Mouse (Mus musculus): Measurements from ENCODE around the gene Vasn. TPM values are rescaled to one million over a fixed set of nuclear protein-coding genes. Genes with fewer than 3 reads are reported as not detected.

Vasn gene
- 14.1 and 15.1 TPM in 2 replicates for polyA plus RNA-seq (2015; fragmentation: Nextera tagmentation; extraction: Ambion mirVana)

DNA sequence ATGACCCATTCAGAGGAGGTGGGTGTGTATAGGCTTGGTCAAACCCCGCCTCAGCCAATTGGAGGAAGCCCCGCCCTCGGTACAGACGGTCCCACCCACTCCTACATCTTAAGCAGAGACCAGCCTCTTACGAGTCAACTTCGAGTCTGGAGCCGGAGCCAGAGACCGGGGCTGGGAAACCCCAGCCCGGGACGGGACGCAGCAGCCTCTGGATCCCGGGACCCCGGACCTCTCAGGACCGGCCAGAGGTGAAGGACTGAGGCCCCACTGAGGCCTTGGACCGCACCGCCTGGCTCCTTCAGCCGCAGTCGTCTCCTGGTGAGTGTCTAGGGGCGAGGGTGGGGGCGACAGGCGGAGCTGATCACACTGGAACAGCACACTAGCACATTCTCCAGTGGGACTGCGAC, at the start of gene Vasn, which contains the start of gene Dnaja3:
Gene Vasn (plus strand): TSS at position 111 of the 407 bp plus-strand sequence.
Gene Dnaja3 (plus strand): TSS at position 159 of the 407 bp plus-strand sequence.
- H3K4me2 ChIP-seq (replicated peaks): peak within 1 kb of the TSS; percentile 86
- peaks cover 42% of the 10 kb centered on the region for H3K4me1 ChIP-seq (replicated peaks)
- ATAC-seq: peak; percentile 91
- H3K27ac ChIP-seq: peak within 1 kb of the TSS; percentile 87
- H3K36me3 ChIP-seq: no peaks in the 10 kb centered on the region
- no peaks in the 10 kb centered on the region for H3K27me3 ChIP-seq (replicated peaks)
- under 1% methylated on average over 21 of the region's 22 CpGs for WGBS
- no peaks in the 10 kb centered on the region for H3K9me3 ChIP-seq
- H3K4me3 ChIP-seq (replicated peaks): peak within 1 kb of the TSS; percentile 65
- peak within 1 kb of the TSS; percentile 75 for H3K9ac ChIP-seq

DNA sequence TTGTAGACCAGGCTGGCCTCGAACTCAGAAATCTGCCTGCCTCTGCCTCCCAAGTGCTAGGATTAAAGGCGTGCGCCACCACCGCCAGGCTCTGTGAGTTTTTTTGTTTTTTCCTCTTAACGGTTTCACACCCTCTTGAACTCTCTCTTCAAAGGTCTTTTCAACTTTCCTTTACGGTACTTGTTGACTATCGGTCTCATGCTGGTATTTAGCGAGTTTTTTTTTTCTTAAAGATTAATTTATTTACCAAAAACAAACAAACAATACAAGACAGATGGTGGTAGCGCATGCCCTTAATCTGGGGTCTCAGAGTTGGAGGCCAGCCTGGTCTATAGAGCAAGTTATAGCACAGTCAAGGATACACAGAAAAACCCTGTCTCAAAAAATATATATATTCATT, 49.5 kb upstream of the Vasn start:
- H3K27ac ChIP-seq: no peak overlapping the region
- ATAC-seq: no peak
- H3K4me2 ChIP-seq (replicated peaks): no peak overlapping the region
- no peak overlapping the region for H3K9ac ChIP-seq
- H3K36me3 ChIP-seq: peaks cover 9% of the 10 kb centered on the region; the same call in 1 of the 2 replicates
- peaks cover 30% of the 10 kb centered on the region for H3K4me1 ChIP-seq (replicated peaks)
- H3K9me3 ChIP-seq: no peaks in the 10 kb centered on the region
- no peak overlapping the region for H3K4me3 ChIP-seq (replicated peaks)
- 94% methylated on average over 9 of the region's 9 CpGs for WGBS
- no peaks in the 10 kb centered on the region for H3K27me3 ChIP-seq (replicated peaks)

DNA sequence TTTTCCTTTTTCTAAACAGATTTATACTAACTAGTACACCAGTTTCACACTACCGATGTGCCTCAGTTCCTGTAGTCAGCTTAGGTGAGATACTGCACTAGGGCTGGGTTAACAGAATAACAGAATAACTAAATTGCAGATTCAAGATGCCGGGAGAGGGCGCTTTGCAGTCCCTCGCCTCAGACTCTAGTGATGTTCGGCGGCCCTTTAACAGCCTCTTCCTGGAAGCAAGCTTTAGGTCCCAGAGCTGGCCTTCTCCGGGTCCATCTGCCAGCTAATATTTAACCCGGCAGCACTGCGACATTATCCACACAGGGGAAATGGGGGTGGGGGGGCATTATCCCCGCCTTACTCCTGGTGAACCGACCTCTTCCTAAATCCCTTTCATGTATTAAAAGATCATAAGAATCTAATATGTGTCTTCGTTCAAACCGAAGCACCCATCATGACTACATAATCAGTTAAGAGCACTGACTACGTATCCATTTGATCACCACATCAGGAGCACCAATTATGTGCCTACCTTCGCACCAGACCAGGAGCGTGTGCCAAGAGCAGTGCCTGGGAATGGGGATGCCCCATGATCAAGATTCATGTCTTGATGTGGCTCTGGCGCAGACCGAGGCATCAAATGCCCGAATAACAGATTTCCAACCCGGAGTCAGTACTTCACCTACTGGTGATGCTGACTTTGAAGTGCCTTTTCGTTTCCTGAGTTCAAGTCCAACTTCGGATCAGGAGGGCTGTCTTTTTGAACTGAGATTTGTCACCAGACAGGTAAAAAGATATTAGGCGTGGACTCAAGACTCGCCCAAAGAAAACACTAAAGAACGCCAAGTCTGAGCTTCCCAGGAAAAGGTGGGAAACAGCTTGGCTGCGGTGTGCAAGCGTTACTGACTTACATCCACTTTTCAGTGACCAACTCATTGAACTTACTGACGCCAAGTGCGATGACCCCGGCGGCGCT, 46.5 kb upstream of the Vasn start:
- H3K4me3 ChIP-seq (replicated peaks): peak overlapping the region; percentile 87
- peak overlapping the region; percentile 91 for H3K4me2 ChIP-seq (replicated peaks)
- peaks cover 38% of the 10 kb centered on the region for H3K4me1 ChIP-seq (replicated peaks)
- no peaks in the 10 kb centered on the region for H3K9me3 ChIP-seq
- peak overlapping the region; percentile 90 for H3K9ac ChIP-seq
- H3K36me3 ChIP-seq: peaks cover 9% of the 10 kb centered on the region; the same call in 1 of the 2 replicates
- no peaks in the 10 kb centered on the region for H3K27me3 ChIP-seq (replicated peaks)
- H3K27ac ChIP-seq: peak overlapping the region; percentile 94
- no peak for ATAC-seq
- 10% methylated on average over 32 of the region's 32 CpGs for WGBS

DNA sequence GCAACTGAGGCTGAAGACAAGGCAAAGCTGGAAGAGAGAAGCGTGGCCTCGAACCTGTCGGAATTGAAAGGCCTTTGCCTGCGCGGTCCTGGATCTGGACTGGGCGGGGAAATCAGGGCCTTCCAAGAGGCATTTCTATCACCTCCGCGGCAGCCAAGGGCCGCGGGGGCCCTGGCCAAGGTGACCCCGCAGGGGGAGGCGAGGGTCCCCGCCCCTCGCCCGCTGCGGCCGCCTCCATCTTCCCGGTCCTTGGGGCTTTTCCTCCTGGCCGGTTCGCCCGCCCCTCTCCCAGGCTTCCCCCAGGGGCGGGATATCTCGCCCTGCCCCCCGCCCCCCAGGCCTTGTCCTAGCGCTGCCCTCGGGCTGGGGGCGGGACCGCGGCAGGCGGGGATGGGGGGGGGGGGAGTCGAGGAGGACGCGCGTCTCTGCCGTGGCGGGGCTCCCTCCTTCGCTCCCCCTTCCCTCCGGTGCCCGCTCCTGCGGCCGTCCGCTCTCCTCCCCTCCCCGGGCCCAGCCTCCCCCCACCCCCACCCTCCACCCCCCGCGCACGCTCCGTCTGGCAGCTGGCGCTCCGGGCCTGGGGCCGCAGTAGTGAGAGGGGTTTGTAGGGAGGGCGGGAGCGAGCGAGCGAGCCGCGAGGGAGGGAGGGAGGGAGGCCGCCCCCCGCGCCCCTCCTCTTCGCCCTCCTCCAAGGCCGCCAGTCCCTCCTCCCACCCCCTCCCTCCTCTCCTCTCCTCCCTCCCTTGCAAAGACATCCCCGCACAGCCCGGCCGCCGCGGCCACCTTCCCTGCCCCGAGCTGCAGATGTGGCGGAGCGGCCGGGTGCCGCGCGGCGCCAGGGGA, 45.5 kb upstream of the Vasn start, which contains the start of gene Glis2:
Gene Glis2 (plus strand): TSS at position 743 of the 843 bp plus-strand sequence.
- Histone ChIP-seq H3K27ac (peak within 1 kb of the TSS; percentile 94), H3K9ac (peak within 1 kb of the TSS; percentile 90), H3K36me3 (peaks cover 9% of the 10 kb centered on the region; the same call in 1 of the 2 replicates), H3K9me3 (no peaks in the 10 kb centered on the region), H3K4me1 (replicated peaks) (peaks cover 48% of the 10 kb centered on the region), H3K27me3 (replicated peaks) (no peaks in the 10 kb centered on the region), H3K4me3 (replicated peaks) (peak within 1 kb of the TSS; percentile 87), H3K4me2 (replicated peaks) (peak within 1 kb of the TSS; percentile 91)
- peak; percentile 85 for ATAC-seq
- under 1% methylated on average over 37 of the region's 74 CpGs for WGBS

DNA sequence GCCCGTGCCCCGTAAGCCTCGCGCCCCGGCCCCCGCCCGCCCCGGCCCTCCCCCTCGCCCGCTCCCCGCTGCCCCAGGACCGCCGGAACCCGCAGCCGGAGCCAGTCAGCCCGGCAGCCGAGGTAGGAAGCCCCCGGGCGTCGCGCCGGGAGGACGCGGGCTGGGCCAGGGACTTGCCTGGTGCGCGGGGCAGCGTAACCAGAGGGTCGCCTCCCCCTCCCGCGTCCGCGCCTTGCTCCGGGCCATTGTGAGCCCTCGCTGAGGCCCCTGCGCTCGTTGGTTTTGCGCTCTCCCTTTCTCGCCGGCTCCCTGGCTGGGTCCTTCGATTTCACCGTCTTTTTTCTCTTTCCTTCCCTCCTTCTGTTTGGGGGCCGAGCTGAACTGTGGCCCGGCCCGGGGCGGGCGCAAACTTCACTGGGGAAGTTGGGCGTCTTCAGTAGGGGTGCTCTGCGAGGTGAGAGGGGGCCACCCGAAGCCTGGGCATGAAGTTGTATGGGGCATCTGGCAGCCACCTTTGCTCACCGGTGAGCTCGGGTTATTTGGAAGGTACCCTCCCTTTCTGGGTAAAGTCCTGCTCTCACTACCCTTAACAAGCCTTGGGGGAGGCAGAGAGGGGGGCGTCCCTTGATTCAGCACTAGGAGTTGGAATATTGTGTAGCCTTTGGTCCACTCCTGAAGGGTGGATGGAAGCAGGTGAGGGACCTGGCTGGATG, 44.8 kb upstream of the Vasn start:
- Histone ChIP-seq H3K4me2 (replicated peaks) (peak overlapping the region; percentile 91), H3K9me3 (no peaks in the 10 kb centered on the region), H3K4me3 (replicated peaks) (peak overlapping the region; percentile 87), H3K36me3 (peaks cover 7% of the 10 kb centered on the region; the same call in 1 of the 2 replicates), H3K27ac (peak overlapping the region; percentile 94), H3K9ac (peak overlapping the region; percentile 90), H3K4me1 (replicated peaks) (peaks cover 55% of the 10 kb centered on the region), H3K27me3 (replicated peaks) (no peaks in the 10 kb centered on the region)
- WGBS: under 1% methylated on average over 43 of the region's 52 CpGs
- ATAC-seq: peak; percentile 13

DNA sequence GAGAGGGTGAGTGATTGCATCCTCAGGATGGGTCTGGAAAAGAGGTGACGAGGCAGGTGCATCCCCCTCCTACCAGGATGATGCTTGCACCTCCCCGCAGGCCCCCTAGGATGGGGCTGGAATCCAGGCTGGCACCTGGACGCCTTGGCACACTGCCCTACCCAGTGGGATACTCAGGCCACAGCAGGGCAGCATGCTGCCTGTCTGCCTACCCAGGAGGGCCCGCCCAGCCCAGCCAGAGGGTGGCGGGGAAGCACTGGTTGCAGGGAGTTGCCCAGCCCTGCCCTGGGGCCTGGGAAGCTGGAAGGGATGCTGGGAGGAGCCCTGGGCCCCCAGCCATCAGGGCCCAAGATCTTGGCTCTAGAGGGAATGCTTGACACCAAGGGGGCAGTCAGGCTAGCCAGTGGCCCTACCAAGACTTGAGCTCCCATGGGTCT, 44.2 kb upstream of the Vasn start:
- Histone ChIP-seq H3K9me3 (no peaks in the 10 kb centered on the region), H3K4me1 (replicated peaks) (peaks cover 61% of the 10 kb centered on the region), H3K27ac (peak overlapping the region; percentile 94), H3K4me2 (replicated peaks) (peak overlapping the region; percentile 91), H3K4me3 (replicated peaks) (peak overlapping the region; percentile 87), H3K36me3 (peaks cover 5% of the 10 kb centered on the region; the same call in 1 of the 2 replicates), H3K27me3 (replicated peaks) (no peaks in the 10 kb centered on the region), H3K9ac (peak overlapping the region; percentile 90)
- peak; percentile 43 for ATAC-seq
- WGBS: 4% methylated on average over 5 of the region's 5 CpGs

DNA sequence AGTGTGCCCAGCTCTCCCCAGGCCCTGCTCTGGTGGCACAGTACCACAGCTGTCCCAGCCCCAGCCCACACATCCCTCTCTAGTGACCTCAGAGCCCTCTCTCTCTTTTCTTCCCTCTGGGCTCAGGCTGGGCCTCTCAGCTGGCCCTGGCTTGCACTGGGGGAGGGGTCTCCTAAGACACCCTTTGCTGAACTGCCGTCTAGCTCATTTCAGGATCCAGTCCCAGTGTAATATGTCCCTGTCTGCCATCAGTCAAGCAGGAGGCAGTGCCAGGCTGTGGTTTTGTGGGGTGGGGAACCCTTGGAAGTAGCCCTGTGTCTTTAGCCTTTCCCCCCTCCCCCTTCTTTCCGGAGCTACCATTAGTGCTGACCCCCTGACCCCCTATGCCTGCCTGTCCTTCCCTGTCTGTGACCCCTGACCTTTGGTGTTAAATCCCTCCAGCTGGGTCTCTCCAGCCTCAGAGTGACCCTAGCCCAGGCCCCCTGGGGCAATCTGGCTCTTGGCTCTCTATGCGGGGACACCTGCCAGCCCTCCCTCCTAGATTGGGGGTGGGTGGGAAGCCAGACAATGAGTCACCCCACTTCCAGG, 43.5 kb upstream of the Vasn start:
- 24% methylated on average over 3 of the region's 3 CpGs for WGBS
- no peaks in the 10 kb centered on the region for H3K27me3 ChIP-seq (replicated peaks)
- peak overlapping the region; percentile 87 for H3K4me3 ChIP-seq (replicated peaks)
- peaks cover 68% of the 10 kb centered on the region for H3K4me1 ChIP-seq (replicated peaks)
- H3K9me3 ChIP-seq: no peaks in the 10 kb centered on the region
- peak overlapping the region; percentile 90 for H3K9ac ChIP-seq
- H3K36me3 ChIP-seq: no peaks in the 10 kb centered on the region
- no peak for ATAC-seq
- peak overlapping the region; percentile 91 for H3K4me2 ChIP-seq (replicated peaks)
- H3K27ac ChIP-seq: peak overlapping the region; percentile 94; the same call in 1 of the 2 replicates

DNA sequence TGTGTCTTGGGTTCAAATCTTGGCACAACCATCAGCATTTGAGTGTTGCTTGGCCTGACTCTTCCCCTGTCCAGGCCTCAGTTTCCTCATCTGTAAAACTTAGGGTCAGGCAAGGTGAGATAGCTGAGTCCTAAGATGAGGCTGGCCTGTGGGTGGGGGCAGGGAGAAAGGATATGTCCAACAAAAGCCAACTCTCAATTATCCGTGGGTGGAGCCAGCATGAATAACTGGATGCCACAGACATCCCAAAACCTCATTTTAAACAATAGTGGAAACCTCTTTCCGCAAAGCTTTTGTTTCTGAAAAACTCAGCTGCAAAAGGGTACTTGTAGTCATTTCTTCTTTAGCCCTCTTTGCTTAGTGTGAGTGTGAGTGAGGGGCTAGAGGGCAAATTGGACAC, 42.9 kb upstream of the Vasn start:
- peak overlapping the region; percentile 87 for H3K4me3 ChIP-seq (replicated peaks)
- peaks cover 73% of the 10 kb centered on the region for H3K4me1 ChIP-seq (replicated peaks)
- ATAC-seq: no peak
- H3K9me3 ChIP-seq: no peaks in the 10 kb centered on the region
- no peaks in the 10 kb centered on the region for H3K36me3 ChIP-seq
- H3K27ac ChIP-seq: peak overlapping the region; percentile 13; the same call in 1 of the 2 replicates
- no peaks in the 10 kb centered on the region for H3K27me3 ChIP-seq (replicated peaks)
- H3K4me2 ChIP-seq (replicated peaks): peak overlapping the region; percentile 91
- H3K9ac ChIP-seq: no peak overlapping the region
- 54% methylated on average over 2 of the region's 2 CpGs for WGBS

DNA sequence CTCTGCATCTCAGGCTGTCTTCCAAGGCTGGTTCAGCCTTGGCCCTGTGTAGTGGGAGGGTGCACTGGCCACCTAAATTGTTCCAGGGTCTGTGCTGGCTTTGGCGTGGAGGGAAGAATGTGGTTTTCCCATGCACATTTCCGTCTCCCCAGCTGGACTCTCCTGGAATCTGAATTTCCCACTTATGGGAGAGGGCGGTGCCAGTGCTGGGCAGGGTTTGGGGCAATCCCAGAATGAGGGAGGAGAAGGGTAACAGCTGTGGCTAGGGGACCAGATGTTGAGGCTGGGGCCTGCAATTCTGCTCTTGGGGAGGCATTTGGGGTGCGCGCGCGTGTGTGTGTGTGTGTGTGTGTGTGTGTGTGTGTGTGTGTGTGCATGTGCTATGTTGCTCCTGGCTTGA, 42.4 kb upstream of the Vasn start:
- 47% methylated on average over 7 of the region's 7 CpGs for WGBS
- Histone ChIP-seq H3K36me3 (no peaks in the 10 kb centered on the region), H3K27me3 (replicated peaks) (no peaks in the 10 kb centered on the region), H3K4me3 (replicated peaks) (peak overlapping the region; percentile 22; the same call in 1 of the 2 replicates), H3K4me2 (replicated peaks) (peak overlapping the region; percentile 91), H3K4me1 (replicated peaks) (peaks cover 75% of the 10 kb centered on the region), H3K9ac (no peak overlapping the region), H3K27ac (peak overlapping the region; percentile 13; the same call in 1 of the 2 replicates), H3K9me3 (no peaks in the 10 kb centered on the region)
- ATAC-seq: no peak

DNA sequence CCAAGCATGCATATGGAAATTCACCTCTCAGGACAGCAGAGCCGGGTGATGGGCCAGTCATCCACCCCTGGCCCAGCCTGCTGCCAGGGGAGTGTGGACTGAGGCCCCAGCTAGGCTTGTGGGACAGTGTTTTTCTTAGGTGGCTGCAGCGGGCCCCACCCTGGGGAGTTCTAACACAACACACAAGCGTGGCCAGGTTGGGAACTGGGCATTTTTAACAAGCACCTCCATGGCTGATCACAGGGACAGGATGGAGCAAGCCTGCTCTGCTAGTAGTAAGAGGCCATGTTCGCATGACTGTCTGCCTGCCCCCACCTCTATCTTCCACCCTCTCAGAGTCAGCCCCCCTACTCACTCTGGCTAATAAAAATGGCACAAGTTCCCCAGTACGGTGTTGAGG, 41.7 kb upstream of the Vasn start:
- Histone ChIP-seq H3K4me2 (replicated peaks) (peak overlapping the region; percentile 91), H3K9me3 (no peaks in the 10 kb centered on the region), H3K27ac (0 out of 2 replicates have a peak overlapping the region, but pooled peaks have one; percentile 13), H3K4me1 (replicated peaks) (peaks cover 79% of the 10 kb centered on the region), H3K27me3 (replicated peaks) (no peaks in the 10 kb centered on the region), H3K4me3 (replicated peaks) (no peak overlapping the region), H3K9ac (peak overlapping the region; percentile 15; the same call in 1 of the 2 replicates), H3K36me3 (no peaks in the 10 kb centered on the region)
- no peak for ATAC-seq
- 62% methylated on average over 5 of the region's 5 CpGs for WGBS
